Mouse (Mus musculus): Measurements from ENCODE around the gene Catsperd. TPM values are rescaled to one million over a fixed set of nuclear protein-coding genes. Genes with fewer than 3 reads are reported as not detected.

The Catsperd gene
- total and polyA plus RNA-seq, 2 experiments from 2014 or later: 0.99 to 1.5 TPM

DNA sequence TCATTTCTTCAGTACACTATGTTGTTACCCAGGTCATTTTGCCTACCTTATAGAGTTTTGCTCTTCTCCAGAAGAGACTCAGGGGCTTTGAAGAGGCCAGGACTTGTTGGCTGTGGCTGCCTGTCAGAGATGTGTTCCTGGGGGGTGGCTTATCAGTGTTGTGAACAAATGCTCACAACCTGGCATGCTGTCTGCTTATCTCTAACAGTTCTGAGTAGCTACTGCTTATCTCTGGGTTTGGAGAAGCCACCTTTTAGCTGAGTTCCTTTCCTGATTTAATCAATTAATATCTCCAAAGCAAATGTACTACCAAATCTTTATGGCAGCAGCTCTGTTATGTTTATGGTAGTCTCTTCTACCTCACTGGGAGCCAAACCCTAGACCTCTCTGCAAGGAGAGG lies 60.1 kb downstream of the Catsperd start:
- no peak overlapping the region for H3K4me2 ChIP-seq (ENCODE audit: low read depth, low read length, poor library complexity, severe bottlenecking)
- no peak overlapping the region for H3K27ac ChIP-seq (ENCODE audit: low read depth, low read length)
- no peaks in the 10 kb centered on the region for H3K9me3 ChIP-seq (ENCODE audit: low read length)
- no peak overlapping the region for H3K4me3 ChIP-seq (ENCODE audit: low read depth, low read length)
- DNase-seq (ENCODE audit: low spot score) (no peak), ATAC-seq (ENCODE audit: low FRiP score) (no peak)
- TF ChIP-seq CTCF (IDR thresholded peaks at IDR 0.05): no peak
- no peak overlapping the region for H3K9ac ChIP-seq (replicated peaks; ENCODE audit: low read length, poor library complexity, severe bottlenecking)
- H3K36me3 ChIP-seq (ENCODE audit: insufficient read depth, low read length): peaks cover 42% of the 10 kb centered on the region
- H3K4me1 ChIP-seq (ENCODE audit: insufficient read depth, low read length): no peaks in the 10 kb centered on the region
- no peaks in the 10 kb centered on the region for H3K27me3 ChIP-seq (ENCODE audit: insufficient read depth, low read length)

DNA sequence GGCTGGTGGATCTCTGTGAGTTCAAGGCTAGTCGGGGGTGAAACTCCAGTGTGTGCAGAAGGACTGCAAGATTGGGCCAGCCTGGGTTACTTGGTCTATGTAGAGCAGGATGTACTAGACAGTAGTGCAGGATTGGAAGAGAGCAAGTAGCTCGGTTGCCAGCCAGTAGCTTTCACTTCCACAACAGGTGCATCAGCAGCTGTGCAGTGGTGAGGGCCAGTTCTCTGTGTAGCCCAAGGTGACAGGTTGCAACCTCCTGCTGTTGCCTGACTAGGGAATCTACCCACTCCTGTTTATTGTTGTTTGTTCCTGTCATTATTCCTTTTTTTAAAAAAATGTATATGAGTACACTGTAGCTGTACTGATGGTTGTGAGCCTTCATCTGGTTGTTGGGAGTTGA lies 60.7 kb downstream of the Catsperd start:
- ATAC-seq (ENCODE audit: low FRiP score) (no peak), DNase-seq (ENCODE audit: low spot score) (no peak)
- Histone ChIP-seq H3K4me3 (ENCODE audit: low read depth, low read length) (no peak overlapping the region), H3K36me3 (ENCODE audit: insufficient read depth, low read length) (peaks cover 42% of the 10 kb centered on the region), H3K27ac (ENCODE audit: low read depth, low read length) (no peak overlapping the region), H3K4me2 (ENCODE audit: low read depth, low read length, poor library complexity, severe bottlenecking) (no peak overlapping the region), H3K4me1 (ENCODE audit: insufficient read depth, low read length) (no peaks in the 10 kb centered on the region), H3K9me3 (ENCODE audit: low read length) (no peaks in the 10 kb centered on the region), H3K27me3 (ENCODE audit: insufficient read depth, low read length) (no peaks in the 10 kb centered on the region), H3K9ac (replicated peaks; ENCODE audit: low read length, poor library complexity, severe bottlenecking) (no peak overlapping the region)
- no peak for TF ChIP-seq CTCF (IDR thresholded peaks at IDR 0.05)
- WGBS: 96% methylated on average over 2 of the region's 2 CpGs

DNA sequence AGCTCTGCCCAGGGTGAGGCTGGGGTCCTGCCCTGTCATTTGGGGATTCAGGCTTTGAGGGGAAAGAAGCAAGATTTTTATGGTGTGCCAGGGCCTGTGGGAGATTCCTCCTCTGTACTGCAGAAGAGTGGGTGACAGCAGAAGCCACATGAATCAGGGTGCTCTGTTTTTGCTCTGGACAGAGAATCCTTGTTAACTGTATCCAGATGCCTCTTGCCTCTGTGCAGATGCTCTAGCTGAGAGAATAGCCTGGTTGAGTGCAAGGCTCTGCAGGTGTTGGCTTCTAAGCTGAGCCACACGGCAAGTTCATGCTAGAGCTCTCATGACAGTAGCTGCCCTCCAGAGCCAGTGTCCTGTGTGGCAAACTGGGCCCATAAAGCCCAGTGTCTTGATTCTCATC lies 65.5 kb downstream of the Catsperd start:
- no peak for ATAC-seq (ENCODE audit: low FRiP score)
- Histone ChIP-seq H3K9me3 (ENCODE audit: low read length) (no peaks in the 10 kb centered on the region), H3K36me3 (ENCODE audit: insufficient read depth, low read length) (peaks cover 40% of the 10 kb centered on the region), H3K27me3 (ENCODE audit: insufficient read depth, low read length) (no peaks in the 10 kb centered on the region), H3K9ac (replicated peaks; ENCODE audit: low read length, poor library complexity, severe bottlenecking) (no peak overlapping the region), H3K4me1 (ENCODE audit: insufficient read depth, low read length) (no peaks in the 10 kb centered on the region), H3K27ac (ENCODE audit: low read depth, low read length) (no peak overlapping the region), H3K4me3 (ENCODE audit: low read depth, low read length) (no peak overlapping the region), H3K4me2 (ENCODE audit: low read depth, low read length, poor library complexity, severe bottlenecking) (no peak overlapping the region)
- no peak for TF ChIP-seq CTCF (IDR thresholded peaks at IDR 0.05)
- WGBS: 69% methylated on average over 1 of the region's 1 CpGs
- no peak for DNase-seq (ENCODE audit: low spot score)

DNA sequence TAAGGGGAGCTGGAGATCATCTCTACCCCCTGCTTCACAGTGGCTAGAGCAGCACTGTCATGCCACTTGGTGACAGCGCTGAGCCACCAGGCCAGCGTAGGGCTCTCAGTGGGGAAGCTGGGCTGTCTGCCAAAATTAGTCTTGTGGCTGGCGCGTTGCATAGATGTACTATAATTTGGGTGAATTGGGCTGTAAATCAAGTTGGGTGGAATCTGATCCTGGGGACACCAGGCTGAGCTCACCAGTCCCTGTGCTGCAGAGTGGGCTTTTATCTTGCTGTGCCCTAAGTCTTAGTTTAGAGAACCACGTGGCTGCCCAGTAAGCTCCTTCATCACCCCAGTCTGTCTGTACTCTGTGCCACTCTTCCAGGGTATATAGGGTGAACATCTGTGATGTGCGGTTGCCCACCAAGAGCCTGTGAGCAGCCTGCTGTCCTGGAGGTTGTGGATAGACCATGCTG lies 65.9 kb downstream of the Catsperd start:
- Histone ChIP-seq H3K9me3 (ENCODE audit: low read length) (no peaks in the 10 kb centered on the region), H3K4me1 (ENCODE audit: insufficient read depth, low read length) (no peaks in the 10 kb centered on the region), H3K9ac (replicated peaks; ENCODE audit: low read length, poor library complexity, severe bottlenecking) (no peak overlapping the region), H3K4me3 (ENCODE audit: low read depth, low read length) (no peak overlapping the region), H3K27me3 (ENCODE audit: insufficient read depth, low read length) (no peaks in the 10 kb centered on the region), H3K36me3 (ENCODE audit: insufficient read depth, low read length) (peaks cover 44% of the 10 kb centered on the region), H3K27ac (ENCODE audit: low read depth, low read length) (no peak overlapping the region), H3K4me2 (ENCODE audit: low read depth, low read length, poor library complexity, severe bottlenecking) (no peak overlapping the region)
- DNase-seq (ENCODE audit: low spot score) (peak; percentile 82), ATAC-seq (ENCODE audit: low FRiP score) (no peak)
- no peak; the same call in 1 of the 2 replicates for TF ChIP-seq CTCF (IDR thresholded peaks at IDR 0.05)
- 33% methylated on average over 6 of the region's 6 CpGs for WGBS

DNA sequence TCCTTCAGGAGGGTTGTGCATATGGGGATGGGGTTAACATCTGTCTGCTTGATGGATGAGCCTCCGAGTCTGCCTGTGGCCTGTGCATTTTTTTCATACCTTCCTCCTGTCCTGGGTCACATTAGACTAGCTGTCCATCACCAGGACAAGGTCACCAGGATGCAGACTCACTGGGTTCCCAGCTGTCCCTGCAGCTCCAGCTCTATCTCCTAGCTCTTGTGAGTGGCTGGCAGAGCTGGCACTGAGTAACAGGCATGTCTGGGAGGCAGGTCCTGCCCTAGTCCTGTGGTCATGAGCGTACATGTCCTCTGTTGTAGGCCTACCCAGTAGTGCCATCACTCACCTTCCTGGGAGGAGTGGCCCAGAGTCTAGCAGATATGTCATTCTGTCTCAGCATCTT lies 72.5 kb downstream of the Catsperd start:
- Histone ChIP-seq H3K36me3 (ENCODE audit: insufficient read depth, low read length) (peaks cover 84% of the 10 kb centered on the region), H3K4me3 (ENCODE audit: low read depth, low read length) (no peak overlapping the region), H3K9me3 (ENCODE audit: low read length) (no peaks in the 10 kb centered on the region), H3K4me1 (ENCODE audit: insufficient read depth, low read length) (no peaks in the 10 kb centered on the region), H3K9ac (replicated peaks; ENCODE audit: low read length, poor library complexity, severe bottlenecking) (no peak overlapping the region), H3K27me3 (ENCODE audit: insufficient read depth, low read length) (no peaks in the 10 kb centered on the region), H3K4me2 (ENCODE audit: low read depth, low read length, poor library complexity, severe bottlenecking) (no peak overlapping the region), H3K27ac (ENCODE audit: low read depth, low read length) (no peak overlapping the region)
- TF ChIP-seq CTCF (IDR thresholded peaks at IDR 0.05): no peak
- no peak for DNase-seq (ENCODE audit: low spot score)
- no peak for ATAC-seq (ENCODE audit: low FRiP score)
- 91% methylated on average over 2 of the region's 2 CpGs for WGBS

DNA sequence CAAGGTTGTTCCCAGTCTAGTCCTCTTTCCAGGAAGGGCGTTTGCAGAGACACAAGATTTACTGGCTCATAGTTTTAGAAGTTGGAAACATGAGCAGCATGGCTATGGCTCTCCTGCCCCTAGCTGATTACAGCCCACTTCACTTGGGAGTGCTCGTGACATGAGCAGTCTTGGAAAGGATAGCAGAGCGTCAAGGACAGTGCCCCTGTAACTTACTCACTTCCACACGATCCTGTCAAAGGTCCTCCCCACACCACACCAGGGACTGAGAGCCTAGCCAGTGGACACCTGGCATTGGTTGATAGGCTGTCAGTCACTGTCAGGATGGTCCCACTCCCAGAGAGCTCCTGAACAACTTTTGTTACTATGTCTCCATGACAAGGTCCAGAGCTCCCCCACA lies 75.1 kb downstream of the Catsperd start:
- Histone ChIP-seq H3K9ac (replicated peaks; ENCODE audit: low read length, poor library complexity, severe bottlenecking) (no peak overlapping the region), H3K4me1 (ENCODE audit: insufficient read depth, low read length) (no peaks in the 10 kb centered on the region), H3K4me3 (ENCODE audit: low read depth, low read length) (no peak overlapping the region), H3K27me3 (ENCODE audit: insufficient read depth, low read length) (no peaks in the 10 kb centered on the region), H3K27ac (ENCODE audit: low read depth, low read length) (no peak overlapping the region), H3K9me3 (ENCODE audit: low read length) (no peaks in the 10 kb centered on the region), H3K36me3 (ENCODE audit: insufficient read depth, low read length) (peaks cover 90% of the 10 kb centered on the region), H3K4me2 (ENCODE audit: low read depth, low read length, poor library complexity, severe bottlenecking) (no peak overlapping the region)
- 96% methylated on average over 4 of the region's 4 CpGs for WGBS
- no peak for ATAC-seq (ENCODE audit: low FRiP score)
- TF ChIP-seq CTCF (IDR thresholded peaks at IDR 0.05): no peak
- no peak for DNase-seq (ENCODE audit: low spot score)
